In genomic region chr16:50756696-50757095, GRCm38 (mm10) we compare ENCODE assay signal across 9 mouse cellular contexts.
A peak's percentile ranks its signal among the peaks of the same experiment; 100 is the strongest.
DNase-seq lines count a peak whose midpoint lies in the region; ATAC-seq and TF ChIP-seq lines count a peak whose summit lies in the region.
"Had no signal": no experiment of that assay in that cellular context is flagged by ENCODE, and none has a peak within 500 bp of the region (broad histone marks: within the 10 kb centered on the region; RNA-seq: fewer than 3 reads in every experiment).

No protein-coding gene starts in this region.

- H3K4me2 ChIP-seq in stomach, postnatal 0 days (replicated peaks; ENCODE audit: low read depth): no peak overlapping the region
- H3K4me2 ChIP-seq in midbrain, embryonic 14.5 days (ENCODE audit: low read length): no peak overlapping the region
- H3K4me2 ChIP-seq: neural tube, embryonic 13.5 days had no signal

- no peaks in the 10 kb centered on the region for H3K27me3 ChIP-seq in stomach, postnatal 0 days (ENCODE audit: control insufficient read depth, insufficient read depth, low read length)
- H3K27me3 ChIP-seq in midbrain, embryonic 14.5 days (ENCODE audit: control insufficient read depth, insufficient read depth, low read length): no peaks in the 10 kb centered on the region
- H3K27me3 ChIP-seq: neural tube, embryonic 13.5 days had no signal

- no peak overlapping the region for H3K4me3 ChIP-seq in layer of hippocampus, adult 2 months
- H3K4me3 ChIP-seq in cortical plate, adult 2 months (ENCODE audit: insufficient read depth, low read length): no peak overlapping the region
- no peak overlapping the region for H3K4me3 ChIP-seq in stomach, postnatal 0 days (ENCODE audit: low read depth, low read length)
- H3K4me3 ChIP-seq in midbrain, embryonic 14.5 days (replicated peaks; ENCODE audit: low read depth, low read length): no peak overlapping the region
- H3K4me3 ChIP-seq: neural tube, embryonic 13.5 days had no signal

- H3K27ac ChIP-seq in layer of hippocampus, adult 2 months: no peak overlapping the region
- no peak overlapping the region for H3K27ac ChIP-seq in cortical plate, adult 2 months (ENCODE audit: insufficient read depth, low read length)
- no peak overlapping the region for H3K27ac ChIP-seq in stomach, postnatal 0 days (replicated peaks)
- no peak overlapping the region for H3K27ac ChIP-seq in midbrain, embryonic 14.5 days (replicated peaks; ENCODE audit: low read depth, low read length)
- H3K27ac ChIP-seq: neural tube, embryonic 13.5 days had no signal

- no peaks in the 10 kb centered on the region for H3K36me3 ChIP-seq in stomach, postnatal 0 days (ENCODE audit: control insufficient read depth, insufficient read depth, low read length)
- H3K36me3 ChIP-seq in midbrain, embryonic 14.5 days (ENCODE audit: control insufficient read depth, insufficient read depth, low read length): no peaks in the 10 kb centered on the region
- H3K36me3 ChIP-seq: neural tube, embryonic 13.5 days had no signal

- no peak for DNase-seq in layer of hippocampus, adult 2 months (ENCODE audit: low spot score in 2 of 2)
- DNase-seq in layer of hippocampus, adult 18-20 months (ENCODE audit: low spot score in 2 of 2): no peak
- peak; percentile 30 for DNase-seq in MEL-GATA-1-ER (ENCODE audit: extremely low read depth, low read depth)
- peak; percentile 55 to 67 for DNase-seq in kidney, postnatal 4 days
- peak; percentile 35 for DNase-seq in stomach, postnatal 0 days (ENCODE audit: low spot score)
- DNase-seq in right cerebral cortex, postnatal 14 days: no peak
- DNase-seq in midbrain, embryonic 14.5 days: no peak

- peak; percentile 79 for TF ChIP-seq CTCF in layer of hippocampus, adult 2 months (conservative IDR thresholded peaks at IDR 0.05)
- TF ChIP-seq CTCF in cortical plate, adult 2 months (IDR thresholded peaks at IDR 0.05; ENCODE audit: extremely low read depth, insufficient read depth, low read length): peak; percentile 35; the same call in 1 of the 2 replicates
- TF ChIP-seq CTCF in stomach, postnatal 0 days (IDR thresholded peaks at IDR 0.05; ENCODE audit: low read depth): peak; percentile 72

- no peak for TF ChIP-seq EP300 in stomach, postnatal 0 days (optimal IDR thresholded peaks at IDR 0.05)

- no peaks in the 10 kb centered on the region for H3K9me3 ChIP-seq in stomach, postnatal 0 days (ENCODE audit: control insufficient read depth, low read length)
- no peaks in the 10 kb centered on the region for H3K9me3 ChIP-seq in midbrain, embryonic 14.5 days (ENCODE audit: control insufficient read depth, low read length)
- H3K9me3 ChIP-seq: neural tube, embryonic 13.5 days had no signal

- TF ChIP-seq POLR2A in cortical plate, adult 2 months (IDR thresholded peaks at IDR 0.05; ENCODE audit: extremely low read depth, insufficient read depth, low read length): no peak

- 56% methylated on average over 4 of the region's 4 CpGs for WGBS in stomach, postnatal 0 days
- WGBS in midbrain, embryonic 14.5 days: 52% methylated on average over 4 of the region's 4 CpGs

- H3K4me1 ChIP-seq in cortical plate, adult 2 months (ENCODE audit: control insufficient read depth, insufficient read depth, low read length): no peaks in the 10 kb centered on the region
- H3K4me1 ChIP-seq in stomach, postnatal 0 days (replicated peaks; ENCODE audit: control insufficient read depth, insufficient read depth): no peaks in the 10 kb centered on the region
- no peaks in the 10 kb centered on the region for H3K4me1 ChIP-seq in midbrain, embryonic 14.5 days (ENCODE audit: control insufficient read depth, insufficient read depth, low read length)
- H3K4me1 ChIP-seq: neural tube, embryonic 13.5 days had no signal

- no peak overlapping the region for H3K9ac ChIP-seq in stomach, postnatal 0 days (ENCODE audit: low read length)
- no peak overlapping the region for H3K9ac ChIP-seq in midbrain, embryonic 14.5 days (replicated peaks; ENCODE audit: low read length)
- H3K9ac ChIP-seq: neural tube, embryonic 13.5 days had no signal

- ATAC-seq in stomach, postnatal 0 days (ENCODE audit: low FRiP score, low TSS enrichment): no peak
- ATAC-seq in midbrain, embryonic 14.5 days (ENCODE audit: low FRiP score, low TSS enrichment): no peak

Comparison
In these comparisons a context has a peak if more than half of its experiments do, and no peak if none do; other contexts are left out.
1. DNase-seq: peak in MEL-GATA-1-ER (single experiment), kidney, postnatal 4 days (2 of 2) and stomach, postnatal 0 days (single experiment); none in layer of hippocampus, adult 2 months (0 of 2), layer of hippocampus, adult 18-20 months (0 of 2), right cerebral cortex, postnatal 14 days (single experiment) and midbrain, embryonic 14.5 days (single experiment).
2. Peak in every context shown above with its lines, with median percentiles within 50 percentile points of each other: CTCF ChIP-seq.